Mouse (Mus musculus) kidney, postnatal 14 days (tissue): ENCODE data around the gene Mrps10.

ENCODE experiments used
- DNase-seq: peaks from one replicate; pipeline ENCODE4 v3.0.0; 2022; ENCODE audit warnings: mixed read lengths

The Mrps10 gene

GRCm38 (mm10) chr17:47368401-47369086 lies at the start of gene Mrps10:
Gene Mrps10, plus strand, starts transcription at chr17:47368887.
- DNase-seq, result peak; percentile 92

- no peak for DNase-seq
Measured at GRCm38 (mm10) chr17:47318972-47319625, 49.6 kb upstream of the Mrps10 start.

GRCm38 (mm10) chr17:47319761-47320160 lies 48.9 kb upstream of the Mrps10 start:
- DNase-seq, result no peak

GRCm38 (mm10) chr17:47322128-47322990 lies 46.3 kb upstream of the Mrps10 start:
- no peak for DNase-seq

- peak; percentile 48 for DNase-seq
Measured at GRCm38 (mm10) chr17:47322991-47323295, 45.7 kb upstream of the Mrps10 start.

GRCm38 (mm10) chr17:47327559-47327958 lies 41.1 kb upstream of the Mrps10 start:
- DNase-seq, result no peak

- no peak for DNase-seq
Measured at GRCm38 (mm10) chr17:47327969-47328368, 40.7 kb upstream of the Mrps10 start.

GRCm38 (mm10) chr17:47328552-47329343 lies 39.9 kb upstream of the Mrps10 start:
- peak; percentile 41 for DNase-seq

GRCm38 (mm10) chr17:47330616-47331015 lies 38.1 kb upstream of the Mrps10 start:
- no peak for DNase-seq

GRCm38 (mm10) chr17:47332001-47332611 lies 36.6 kb upstream of the Mrps10 start:
- peak; percentile 62 for DNase-seq

DNA sequence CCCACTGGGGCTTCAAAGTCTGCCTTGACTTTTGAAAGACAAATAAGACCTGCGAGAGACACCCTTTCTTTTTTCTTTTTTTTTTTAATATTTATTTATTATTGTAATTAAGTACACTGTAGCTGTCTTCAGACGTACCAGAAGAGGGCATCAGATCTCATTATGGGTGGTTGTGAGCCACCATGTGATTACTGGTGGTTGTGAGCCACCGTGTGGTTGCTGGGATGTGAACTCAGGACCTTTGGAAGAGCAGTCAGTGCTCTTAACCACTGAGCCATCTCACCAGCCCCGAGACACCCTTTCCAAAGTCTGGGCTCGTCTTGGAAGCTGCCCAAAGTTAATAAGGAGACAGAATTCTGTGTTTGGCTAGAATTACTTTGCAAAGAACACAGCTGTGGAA lies 36.0 kb upstream of the Mrps10 start:
- DNase-seq, result peak; percentile 44

- DNase-seq, result no peak
Measured at GRCm38 (mm10) chr17:47333409-47333808, 35.3 kb upstream of the Mrps10 start.

DNA sequence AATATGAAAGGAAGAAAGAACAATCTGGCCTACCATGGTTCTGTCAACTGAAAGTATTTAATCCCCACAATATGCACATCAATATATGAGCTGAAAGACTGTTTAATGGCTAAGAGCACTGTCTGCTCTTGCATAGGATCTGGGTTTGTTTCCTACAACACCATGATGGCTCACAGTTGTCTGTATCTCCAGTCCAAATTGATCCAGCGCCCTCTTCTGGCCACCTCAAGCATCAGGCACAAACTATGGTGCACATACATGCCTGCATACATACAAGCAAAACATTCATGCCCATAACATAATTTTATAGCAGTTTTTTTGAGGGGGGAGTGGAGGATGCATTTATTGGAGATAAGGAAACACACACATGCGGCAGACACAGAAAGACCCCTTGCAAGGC lies 25.6 kb upstream of the Mrps10 start:
- DNase-seq, result no peak

GRCm38 (mm10) chr17:47349721-47350319 lies 18.9 kb upstream of the Mrps10 start:
- DNase-seq, result no peak

GRCm38 (mm10) chr17:47359964-47360363 lies 8.7 kb upstream of the Mrps10 start:
- peak; percentile 30 for DNase-seq

DNA sequence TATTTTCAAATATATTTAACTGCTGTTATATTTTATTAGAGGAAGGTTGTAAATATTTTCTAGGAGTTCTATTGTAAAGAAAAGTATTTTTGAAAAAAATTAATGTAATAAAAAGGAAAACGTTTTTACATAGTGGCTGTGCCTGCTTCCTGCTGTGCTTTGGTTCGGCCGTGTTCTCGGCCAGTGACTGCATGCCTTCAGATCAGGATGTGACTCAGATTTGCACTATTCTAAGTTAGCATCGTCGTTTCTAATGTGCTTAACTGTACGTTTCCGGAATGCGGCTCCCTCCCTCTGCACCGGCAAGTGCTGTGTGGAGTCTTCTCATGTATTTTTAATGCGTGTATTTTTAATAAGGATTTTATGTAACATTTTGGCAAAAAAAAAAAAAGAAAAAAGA lies 7.3 kb upstream of the Mrps10 start:
- peak; percentile 18 for DNase-seq

DNA sequence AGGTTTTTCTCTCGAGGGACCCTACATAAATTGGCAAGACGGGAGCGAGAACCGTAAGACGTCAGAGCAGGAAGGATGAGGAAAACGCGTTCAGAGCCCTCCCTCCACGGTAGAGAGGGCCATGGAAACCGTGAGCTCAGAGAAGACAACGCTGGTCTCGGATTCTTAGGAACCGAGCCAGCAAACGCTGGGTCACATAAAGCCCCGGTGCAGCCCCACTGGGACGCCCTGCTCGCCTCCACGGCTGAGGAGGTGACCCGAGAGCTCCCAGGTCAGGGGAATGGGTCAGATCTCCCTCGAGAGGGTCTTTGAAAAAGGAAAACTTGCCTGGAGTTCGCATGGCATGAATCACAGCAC lies 378 bp downstream of the Mrps10 start:
- no peak for DNase-seq

DNA sequence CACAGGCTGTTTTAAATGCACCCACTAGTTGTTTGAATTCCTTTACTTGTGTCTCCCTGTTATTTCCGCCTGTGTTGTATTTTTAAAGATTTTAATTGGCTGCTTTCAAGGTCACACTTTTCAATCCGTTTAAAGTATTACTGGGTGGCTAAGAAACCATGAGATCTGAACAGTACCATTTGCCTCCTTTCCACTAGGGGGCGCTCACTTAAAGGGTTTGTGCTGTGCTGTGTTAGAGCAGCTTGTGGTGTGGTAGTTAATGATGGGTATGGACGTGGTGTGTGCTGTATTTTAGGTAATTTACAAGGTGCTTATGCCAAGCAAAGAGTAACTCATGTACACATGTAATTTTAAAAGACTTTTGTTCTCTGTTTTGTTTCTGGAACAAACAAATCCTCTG lies 2.8 kb downstream of the Mrps10 start:
- DNase-seq, result peak; percentile 79

GRCm38 (mm10) chr17:47373991-47374390 lies 5.3 kb downstream of the Mrps10 start:
- DNase-seq, result no peak

DNA sequence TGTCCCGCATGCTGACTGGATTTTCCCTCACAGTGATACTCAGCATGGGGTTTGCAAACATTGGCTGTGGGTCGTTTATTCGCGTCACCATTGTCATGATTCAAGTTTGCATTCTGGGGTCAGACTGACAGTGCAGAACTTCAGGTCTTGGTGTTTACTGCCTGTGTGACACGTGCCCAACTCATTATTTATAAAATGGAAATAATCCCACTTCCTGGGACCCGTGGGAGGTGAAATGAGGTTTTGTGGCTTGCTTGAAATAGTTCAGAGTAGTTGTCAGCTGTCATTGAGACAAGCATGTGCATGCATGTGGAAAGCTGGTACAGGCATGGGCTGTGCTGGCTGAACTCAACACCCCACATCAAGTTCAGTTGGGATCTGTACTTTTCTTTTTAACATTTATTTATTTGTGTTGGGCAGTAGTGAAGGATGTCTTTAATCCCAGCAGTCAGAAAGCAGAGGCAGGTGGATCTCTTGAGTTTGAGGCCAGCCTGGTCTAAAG lies 8.1 kb downstream of the Mrps10 start:
- no peak for DNase-seq

- no peak for DNase-seq
Measured at GRCm38 (mm10) chr17:47378133-47378532, 9.4 kb downstream of the Mrps10 start.

DNA sequence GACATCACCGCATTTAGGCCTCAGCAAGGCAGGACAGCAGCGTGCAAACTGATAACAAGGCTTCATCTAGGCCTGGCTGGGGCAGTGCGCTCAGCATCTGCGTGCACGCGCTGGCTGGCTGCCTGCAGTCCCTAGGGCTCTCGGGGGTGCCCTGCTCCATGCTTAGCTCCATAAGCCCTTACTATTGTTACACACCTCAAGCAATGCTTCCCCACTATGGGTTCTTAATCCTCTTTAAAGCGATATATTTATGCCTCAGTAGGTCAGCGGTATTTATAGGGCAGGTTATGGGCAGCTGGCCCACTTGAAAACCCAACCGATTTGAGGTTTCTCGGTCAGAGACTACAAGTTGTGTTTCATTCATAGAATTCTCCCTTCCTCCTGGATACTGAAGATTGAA lies 13.2 kb downstream of the Mrps10 start:
- DNase-seq, result no peak
